Mouse (Mus musculus): Measurements from ENCODE around the gene Pip5k1c. TPM values are rescaled to one million over a fixed set of nuclear protein-coding genes. Genes with fewer than 3 reads are reported as not detected.

Pip5k1c gene
- polyA plus RNA-seq, 1 experiment from 2014 or later = 99.3 TPM

Small RNAs within 50 kb of the gene (microRNA-seq; reads per million reads assigned to microRNA genes)
- gene Mir3057 = 11.8 reads per million, percentile 24 among the genes with 10 or more reads in this experiment

Other genes with a start within 250 kb of the Pip5k1c start
- 272 and 275 TPM in 2 replicates for gene Sgta, start 232.8 kb upstream of the Pip5k1c start, polyA plus RNA-seq (2016; fragmentation: Nextera tagmentation; extraction: Ambion mirVana)
- gene Thop1, start 222.9 kb upstream of the Pip5k1c start, polyA plus RNA-seq (2016; fragmentation: Nextera tagmentation; extraction: Ambion mirVana) = 60.2 and 63.3 TPM in 2 replicates
- gene Creb3l3, start 194.1 kb upstream of the Pip5k1c start, polyA plus RNA-seq (2016; fragmentation: Nextera tagmentation; extraction: Ambion mirVana) = 0.08 and 0.51 TPM in 2 replicates
- gene Map2k2, start 187.0 kb upstream of the Pip5k1c start, polyA plus RNA-seq (2016; fragmentation: Nextera tagmentation; extraction: Ambion mirVana) = 230 and 232 TPM in 2 replicates
- gene Zbtb7a, start 157.7 kb upstream of the Pip5k1c start, polyA plus RNA-seq (2016; fragmentation: Nextera tagmentation; extraction: Ambion mirVana) = 15.6 and 17.5 TPM in 2 replicates
- gene Pias4, start 125.0 kb upstream of the Pip5k1c start, polyA plus RNA-seq (2016; fragmentation: Nextera tagmentation; extraction: Ambion mirVana) = 67.6 and 70.6 TPM in 2 replicates
- gene Eef2, start 116.3 kb upstream of the Pip5k1c start, polyA plus RNA-seq (2016; fragmentation: Nextera tagmentation; extraction: Ambion mirVana) = 515 and 520 TPM in 2 replicates
- gene Dapk3, start 110.0 kb upstream of the Pip5k1c start, polyA plus RNA-seq (2016; fragmentation: Nextera tagmentation; extraction: Ambion mirVana) = 87.7 and 88.4 TPM in 2 replicates
- gene 4930442H23Rik, start 109.1 kb upstream of the Pip5k1c start, polyA plus RNA-seq (2016; fragmentation: Nextera tagmentation; extraction: Ambion mirVana) = not detected in 2 replicates
- 0.14 TPM in 1 of 2 replicates, not detected in the other for gene Nmrk2, start 90.9 kb upstream of the Pip5k1c start, polyA plus RNA-seq (2016; fragmentation: Nextera tagmentation; extraction: Ambion mirVana)
- 34.0 and 43.6 TPM in 2 replicates for gene Atcay, start 62.1 kb upstream of the Pip5k1c start, polyA plus RNA-seq (2016; fragmentation: Nextera tagmentation; extraction: Ambion mirVana)
- gene Zfr2, start 59.8 kb upstream of the Pip5k1c start, polyA plus RNA-seq (2016; fragmentation: Nextera tagmentation; extraction: Ambion mirVana) = 16.0 and 18.2 TPM in 2 replicates
- gene Matk, start 40.0 kb upstream of the Pip5k1c start, polyA plus RNA-seq (2016; fragmentation: Nextera tagmentation; extraction: Ambion mirVana) = 5.1 and 6.2 TPM in 2 replicates
- 157 and 176 TPM in 2 replicates for gene Mrpl54, start 26.0 kb upstream of the Pip5k1c start, polyA plus RNA-seq (2016; fragmentation: Nextera tagmentation; extraction: Ambion mirVana)
- 35.9 and 36.4 TPM in 2 replicates for gene Apba3, start 26.0 kb upstream of the Pip5k1c start, polyA plus RNA-seq (2016; fragmentation: Nextera tagmentation; extraction: Ambion mirVana)
- gene Tjp3, start 1.4 kb upstream of the Pip5k1c start, polyA plus RNA-seq (2016; fragmentation: Nextera tagmentation; extraction: Ambion mirVana) = 3.9 and 4.6 TPM in 2 replicates
- 54.1 and 54.9 TPM in 2 replicates for gene Cactin, start 28.1 kb downstream of the Pip5k1c start, polyA plus RNA-seq (2016; fragmentation: Nextera tagmentation; extraction: Ambion mirVana)
- 3.8 and 4.7 TPM in 2 replicates for gene Tbxa2r, start 35.8 kb downstream of the Pip5k1c start, polyA plus RNA-seq (2016; fragmentation: Nextera tagmentation; extraction: Ambion mirVana)
- gene Gipc3, start 50.3 kb downstream of the Pip5k1c start, polyA plus RNA-seq (2016; fragmentation: Nextera tagmentation; extraction: Ambion mirVana) = not detected in 2 replicates
- gene Hmg20b, start 57.5 kb downstream of the Pip5k1c start, polyA plus RNA-seq (2016; fragmentation: Nextera tagmentation; extraction: Ambion mirVana) = 95.6 TPM in 2 replicates
- 16.0 and 16.8 TPM in 2 replicates for gene Mfsd12, start 64.5 kb downstream of the Pip5k1c start, polyA plus RNA-seq (2016; fragmentation: Nextera tagmentation; extraction: Ambion mirVana)
- gene 4930404N11Rik, start 72.9 kb downstream of the Pip5k1c start, polyA plus RNA-seq (2016; fragmentation: Nextera tagmentation; extraction: Ambion mirVana) = 0.80 and 1.1 TPM in 2 replicates
- gene Fzr1, start 85.6 kb downstream of the Pip5k1c start, polyA plus RNA-seq (2016; fragmentation: Nextera tagmentation; extraction: Ambion mirVana) = 136 and 138 TPM in 2 replicates
- 75.6 and 77.9 TPM in 2 replicates for gene Dohh, start 91.5 kb downstream of the Pip5k1c start, polyA plus RNA-seq (2016; fragmentation: Nextera tagmentation; extraction: Ambion mirVana)
- gene Gm48551, start 91.5 kb downstream of the Pip5k1c start, polyA plus RNA-seq (2016; fragmentation: Nextera tagmentation; extraction: Ambion mirVana) = 5.0 and 5.3 TPM in 2 replicates
- gene Gm48552, start 96.0 kb downstream of the Pip5k1c start, polyA plus RNA-seq (2016; fragmentation: Nextera tagmentation; extraction: Ambion mirVana) = 2.3 and 2.5 TPM in 2 replicates
- gene Smim24, start 100.1 kb downstream of the Pip5k1c start, polyA plus RNA-seq (2016; fragmentation: Nextera tagmentation; extraction: Ambion mirVana) = 2.1 and 2.7 TPM in 2 replicates
- gene Nfic, start 162.7 kb downstream of the Pip5k1c start, polyA plus RNA-seq (2016; fragmentation: Nextera tagmentation; extraction: Ambion mirVana) = 21.7 and 22.2 TPM in 2 replicates
- gene Celf5, start 189.7 kb downstream of the Pip5k1c start, polyA plus RNA-seq (2016; fragmentation: Nextera tagmentation; extraction: Ambion mirVana) = 32.3 and 33.0 TPM in 2 replicates
- 73.2 and 78.4 TPM in 2 replicates for gene Ncln, start 203.4 kb downstream of the Pip5k1c start, polyA plus RNA-seq (2016; fragmentation: Nextera tagmentation; extraction: Ambion mirVana)
- gene S1pr4, start 207.2 kb downstream of the Pip5k1c start, polyA plus RNA-seq (2016; fragmentation: Nextera tagmentation; extraction: Ambion mirVana) = 0.51 and 0.56 TPM in 2 replicates
- 0.81 and 1.2 TPM in 2 replicates for gene Gna15, start 231.3 kb downstream of the Pip5k1c start, polyA plus RNA-seq (2016; fragmentation: Nextera tagmentation; extraction: Ambion mirVana)